Mouse (Mus musculus) ovary, postnatal 14 days (tissue): ENCODE results near the gene Mmrn2.
"Not testable (repeated sequence)": the region's sequence is repeated elsewhere in the genome, so short reads cannot be mapped to it uniquely, and the experiment has no call there.

ENCODE experiments used
- DNase-seq: peaks from one replicate; pipeline ENCODE4 v3.0.0; 2022; ENCODE audit warnings: low spot score

Mmrn2 gene

DNA sequence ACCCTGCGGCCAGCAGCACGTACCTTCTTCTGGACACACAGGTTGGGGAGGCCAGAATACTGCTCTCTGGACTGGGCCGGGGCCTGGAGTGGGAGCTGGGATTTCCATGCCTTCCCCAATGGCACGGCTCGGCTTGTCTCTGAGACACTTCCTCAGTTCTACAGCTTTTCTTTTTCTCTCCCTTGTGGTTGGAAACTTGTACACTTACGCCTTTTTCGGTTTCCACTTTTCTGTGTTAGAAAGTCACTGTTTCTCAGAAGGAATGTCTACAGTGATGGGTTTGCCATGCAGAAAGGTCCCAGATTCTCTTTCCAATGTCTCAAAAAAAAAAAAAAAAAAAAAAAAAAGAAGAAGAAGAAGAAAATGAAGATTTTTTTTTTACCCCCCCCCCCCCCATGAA is 28.2 kb downstream of the Mmrn2 start:
- no peak for DNase-seq

DNA sequence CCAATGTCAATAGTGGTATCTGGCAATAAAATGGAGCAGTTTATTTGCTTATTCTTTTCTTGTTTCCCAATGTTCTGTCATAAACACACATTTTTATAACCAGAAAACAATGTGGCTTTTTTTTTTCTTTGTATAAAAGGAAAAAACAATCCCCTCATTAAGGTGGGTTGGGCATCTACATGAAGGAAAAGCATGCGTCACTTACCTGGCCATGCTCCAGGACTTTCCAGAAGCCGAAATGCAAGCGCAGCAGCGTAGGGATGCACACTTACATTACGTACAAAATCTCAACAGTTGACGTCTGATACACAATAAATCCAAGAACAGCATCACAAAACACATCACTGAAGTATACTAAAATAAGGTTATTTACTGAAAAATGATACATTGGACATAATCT is 35.5 kb downstream of the Mmrn2 start:
- DNase-seq = no peak

DNA sequence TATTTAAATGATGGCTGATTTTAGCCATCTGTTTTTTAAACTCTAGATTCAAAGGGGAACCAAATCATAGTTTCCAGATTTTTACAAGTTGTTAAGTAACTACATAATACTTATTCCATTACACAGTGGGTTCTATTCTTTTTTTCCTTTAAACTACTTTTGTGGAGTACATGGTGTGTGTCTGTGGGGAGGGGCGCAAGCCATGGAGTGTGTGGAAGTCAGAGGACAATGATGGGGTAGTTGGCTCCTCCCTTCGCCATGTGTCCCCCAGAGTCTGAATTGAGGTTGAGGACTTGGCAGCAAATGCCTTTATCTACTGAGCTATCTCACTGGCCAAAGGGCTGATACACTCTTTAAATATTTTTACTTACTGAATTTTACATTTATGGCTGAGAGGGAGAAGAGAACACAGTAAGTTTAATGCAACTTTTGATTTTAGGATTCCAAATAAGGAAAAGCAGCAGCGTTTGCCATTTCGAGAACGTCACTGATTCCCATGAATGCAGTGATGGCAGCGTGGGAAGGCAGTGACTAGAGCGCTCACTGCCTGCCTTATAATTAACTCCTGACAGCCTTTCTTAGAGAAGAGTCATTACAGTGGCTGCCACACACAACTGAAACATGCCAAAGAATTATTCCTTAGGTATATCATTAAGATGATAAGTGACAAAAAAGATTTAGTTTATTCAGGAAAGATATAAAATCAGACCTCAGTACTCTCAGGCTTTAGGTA is 37.1 kb downstream of the Mmrn2 start:
- DNase-seq = no peak

DNA sequence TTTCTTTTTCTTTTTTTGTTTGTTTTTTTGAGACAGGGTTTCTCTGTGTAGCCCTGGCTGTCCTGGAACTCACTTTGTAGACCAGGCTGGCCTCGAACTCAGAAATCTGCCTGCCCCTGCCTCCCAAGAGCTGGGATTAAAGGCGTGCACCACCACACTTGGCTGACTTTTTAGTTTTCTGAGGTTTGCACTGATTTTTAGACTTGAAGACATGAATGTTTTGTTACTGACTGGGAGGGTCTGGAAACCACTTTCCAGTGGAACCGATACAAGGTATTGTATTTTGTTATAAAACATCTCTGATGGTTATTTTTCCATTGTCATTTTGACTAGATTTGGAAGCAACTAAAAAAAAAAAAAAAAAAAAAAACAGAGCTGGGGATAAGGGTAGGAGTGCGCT is 41.7 kb downstream of the Mmrn2 start:
- not testable (repeated sequence) for DNase-seq

DNA sequence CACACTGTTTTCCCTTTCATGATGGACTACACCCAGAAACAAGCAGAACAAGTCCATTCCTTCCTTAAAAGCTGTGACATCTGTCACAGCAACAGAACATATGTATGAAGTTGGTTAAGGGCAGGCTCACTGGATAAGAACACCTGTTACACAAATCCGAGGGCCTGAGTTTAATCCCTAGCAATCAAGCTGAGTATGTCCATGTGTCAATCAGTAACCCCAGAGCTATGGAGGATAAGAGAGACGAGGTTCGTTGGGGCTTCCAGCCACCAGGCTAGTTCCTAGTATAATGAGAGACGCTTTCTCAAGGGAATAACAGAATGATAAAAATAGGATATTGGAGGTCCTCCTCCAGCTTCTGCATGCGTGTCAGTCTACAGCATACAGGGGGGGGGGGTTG is 42.2 kb downstream of the Mmrn2 start:
- no peak for DNase-seq

DNA sequence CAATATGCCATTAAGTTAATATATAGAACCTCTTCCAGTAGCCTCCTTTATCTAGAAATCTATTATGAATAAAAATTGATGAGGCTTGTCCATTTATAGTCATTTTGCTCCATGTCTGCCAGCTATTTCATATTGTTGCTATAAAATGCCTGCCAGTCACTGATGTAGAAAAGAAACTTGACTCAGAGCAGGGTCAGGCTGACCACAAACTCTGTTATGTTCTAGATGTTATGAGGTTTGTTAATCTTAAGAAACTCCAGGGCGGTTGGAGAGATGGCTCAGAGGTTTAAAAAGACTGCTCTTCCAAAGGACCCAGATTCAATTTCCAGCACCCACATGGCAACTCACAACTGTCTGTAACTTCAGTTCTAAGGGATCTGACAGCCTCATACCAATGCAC is 45.8 kb downstream of the Mmrn2 start:
- no peak for DNase-seq

DNA sequence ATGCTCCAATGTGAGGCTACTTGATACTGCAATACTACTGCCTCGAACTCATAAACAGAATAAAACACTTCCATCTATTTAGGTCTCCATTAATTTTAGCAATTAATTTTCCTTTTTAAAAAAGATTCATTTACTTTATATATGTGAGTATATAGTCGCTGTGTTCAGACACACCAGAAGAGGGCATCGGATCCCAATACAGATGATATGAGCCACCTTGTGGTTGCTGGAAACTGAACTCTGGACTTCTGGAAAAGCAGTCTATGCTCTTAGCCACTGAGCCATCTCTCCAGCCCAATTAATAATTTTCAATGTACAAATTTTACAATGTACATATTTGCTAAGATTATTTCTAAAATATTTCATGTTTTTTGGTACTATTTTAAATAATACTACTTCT is 53.0 kb downstream of the Mmrn2 start:
- no peak for DNase-seq

DNA sequence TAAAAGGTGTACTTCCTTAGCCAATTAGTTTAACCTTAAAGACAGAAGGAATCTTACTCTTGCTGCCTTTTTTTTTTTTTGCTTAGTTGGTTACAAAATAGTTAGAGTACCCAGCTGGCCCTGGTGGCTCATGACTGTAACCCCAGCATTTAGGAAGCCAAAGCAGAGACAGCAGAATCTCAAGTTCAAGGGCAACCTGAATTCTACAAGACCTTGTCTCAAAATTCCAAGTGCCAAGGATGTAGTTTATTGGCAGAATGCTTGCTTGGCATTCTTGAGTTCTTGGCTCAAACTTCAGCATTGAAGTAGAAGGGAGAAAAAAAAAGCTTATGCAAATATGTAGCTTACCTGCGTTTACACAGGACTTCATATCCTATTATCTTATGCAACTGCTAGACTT is 53.8 kb downstream of the Mmrn2 start:
- DNase-seq = no peak

DNA sequence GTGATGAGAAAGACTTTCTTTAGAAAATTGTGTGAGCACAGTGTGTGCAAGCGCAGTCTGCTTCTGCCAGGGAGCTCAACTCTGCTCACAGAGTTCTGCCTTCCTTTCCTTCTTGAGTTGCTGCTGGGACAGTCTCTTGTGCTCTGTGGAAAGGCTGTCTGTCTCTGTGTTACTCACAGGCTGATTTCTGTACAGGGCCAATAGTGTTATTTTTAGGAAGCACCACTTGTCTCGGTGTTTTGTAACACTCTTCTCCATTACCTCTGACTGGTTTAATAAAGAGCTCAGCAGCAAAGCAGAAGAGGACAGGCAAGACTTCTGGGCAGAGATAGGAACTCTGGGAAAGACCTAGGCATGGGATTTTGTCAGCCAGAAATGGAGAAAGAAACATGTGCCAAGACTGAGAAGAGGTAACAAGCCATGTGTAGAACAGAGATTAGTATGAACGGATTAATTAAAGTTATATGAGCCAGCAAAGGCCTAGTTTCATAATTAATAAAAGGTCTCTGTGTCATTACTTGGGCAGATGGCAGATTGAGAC is 65.3 kb downstream of the Mmrn2 start:
- no peak for DNase-seq

DNA sequence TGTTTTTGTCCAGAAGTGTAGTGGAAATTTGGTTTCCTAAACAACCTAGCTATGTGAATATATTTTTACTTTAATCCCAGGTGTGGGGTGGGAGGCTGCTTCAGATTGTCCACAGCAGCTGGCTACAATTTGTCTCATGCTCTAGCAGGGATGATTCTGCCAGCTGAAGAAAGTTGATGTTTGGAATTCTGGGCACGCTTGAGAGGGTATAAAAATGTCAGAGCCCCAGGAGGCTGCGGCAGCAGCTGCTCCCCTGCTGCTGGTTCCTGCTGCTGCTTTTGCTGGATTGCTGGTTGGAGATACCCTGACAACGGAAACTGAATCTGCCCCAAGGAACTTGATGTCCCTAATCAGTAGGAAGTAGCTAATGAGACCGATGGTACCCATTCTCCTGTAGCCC is 67.3 kb downstream of the Mmrn2 start:
- no peak for DNase-seq

DNA sequence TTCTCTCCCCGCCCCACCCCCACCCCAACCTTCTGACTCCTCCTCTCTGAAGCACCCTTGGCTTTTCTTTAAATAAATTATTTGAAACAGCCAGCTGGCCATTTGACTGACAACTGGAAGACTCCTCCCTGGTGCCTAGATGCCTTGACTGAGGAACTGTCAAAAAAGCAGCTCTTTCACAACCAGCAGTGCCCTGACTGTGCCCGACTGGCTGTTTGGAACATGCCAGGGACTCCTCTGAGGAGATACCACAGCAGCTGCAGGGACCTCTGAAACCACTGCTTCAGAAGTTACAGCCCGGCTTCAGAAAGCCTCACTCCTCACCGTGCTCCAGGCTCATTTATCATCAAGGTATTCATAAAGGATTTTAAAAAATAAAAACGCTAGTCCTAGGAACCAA is 69.1 kb downstream of the Mmrn2 start:
- no peak for DNase-seq

DNA sequence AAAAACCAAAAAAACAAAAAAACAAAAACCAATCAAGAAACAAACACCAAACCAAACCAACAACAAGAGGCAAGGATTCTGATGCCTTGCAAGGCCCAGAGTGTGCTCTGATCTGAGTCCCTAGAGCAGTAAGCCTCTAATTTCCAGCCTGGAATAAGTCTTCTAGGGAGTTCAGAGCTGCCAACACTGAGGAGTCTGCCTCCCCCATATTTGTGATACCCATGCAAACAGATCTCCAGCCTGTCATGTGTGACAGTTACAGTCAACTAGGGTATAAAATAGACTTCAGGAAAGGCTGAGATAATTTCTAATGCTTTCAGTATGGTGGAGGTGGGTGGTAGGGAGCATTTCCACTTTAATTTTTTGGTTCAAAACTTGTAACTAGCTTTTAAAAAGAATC is 69.7 kb downstream of the Mmrn2 start:
- no peak for DNase-seq

DNA sequence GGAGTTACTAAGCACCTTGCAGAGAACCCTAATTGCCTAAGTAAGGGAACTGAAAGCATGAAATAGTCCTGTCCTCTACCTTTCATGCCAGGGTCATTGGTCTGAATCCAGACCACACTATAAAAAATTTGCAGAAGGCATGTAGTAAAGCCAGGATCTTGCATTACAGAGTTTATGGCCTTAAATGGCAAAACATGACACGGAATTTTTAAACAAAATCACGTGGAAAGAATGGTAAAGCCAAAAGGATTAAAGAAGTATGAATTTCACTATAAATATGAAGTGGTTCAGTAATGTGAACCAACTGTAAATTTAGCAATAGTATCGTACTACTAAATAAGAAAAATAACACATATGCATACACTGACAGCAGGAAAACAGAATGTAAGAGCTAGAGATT is 70.1 kb downstream of the Mmrn2 start:
- DNase-seq = no peak

DNA sequence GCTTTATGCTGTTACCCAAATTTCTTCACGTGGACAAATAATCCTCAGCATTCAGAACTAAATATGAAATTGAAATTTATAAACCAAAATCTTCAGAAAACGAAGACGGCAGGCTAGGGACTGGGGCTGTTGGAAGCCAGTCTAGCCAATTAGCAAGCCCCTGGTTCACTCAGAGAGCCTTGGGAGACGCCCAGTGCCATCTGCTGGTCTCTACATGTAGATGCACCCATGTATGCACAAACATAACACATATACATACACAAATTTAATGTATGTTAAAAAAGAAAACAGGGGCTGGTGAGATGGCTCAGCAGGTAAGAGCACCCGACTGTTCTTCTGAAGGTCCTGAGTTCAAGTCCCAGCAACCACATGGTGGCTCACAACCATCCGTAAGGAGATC is 71.4 kb downstream of the Mmrn2 start:
- DNase-seq = no peak

DNA sequence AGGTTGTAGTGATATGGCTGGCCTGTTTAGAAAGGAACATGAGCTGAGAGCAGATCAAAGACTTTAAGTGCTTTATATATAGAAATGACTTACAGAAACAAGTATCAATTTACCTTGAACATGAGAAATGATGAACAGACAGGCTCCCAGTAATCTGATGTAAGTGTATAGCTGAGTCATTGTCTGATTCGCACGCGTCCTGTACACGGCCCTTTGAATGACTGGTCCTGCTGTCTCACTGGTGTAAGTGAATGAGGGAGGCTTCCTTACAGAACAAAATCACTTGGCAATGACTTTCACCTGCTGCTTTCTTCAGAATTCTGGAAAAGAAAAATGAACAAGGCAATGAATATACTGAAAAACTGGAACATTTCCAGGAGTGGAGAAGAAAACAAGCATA is 72.4 kb downstream of the Mmrn2 start:
- no peak for DNase-seq

DNA sequence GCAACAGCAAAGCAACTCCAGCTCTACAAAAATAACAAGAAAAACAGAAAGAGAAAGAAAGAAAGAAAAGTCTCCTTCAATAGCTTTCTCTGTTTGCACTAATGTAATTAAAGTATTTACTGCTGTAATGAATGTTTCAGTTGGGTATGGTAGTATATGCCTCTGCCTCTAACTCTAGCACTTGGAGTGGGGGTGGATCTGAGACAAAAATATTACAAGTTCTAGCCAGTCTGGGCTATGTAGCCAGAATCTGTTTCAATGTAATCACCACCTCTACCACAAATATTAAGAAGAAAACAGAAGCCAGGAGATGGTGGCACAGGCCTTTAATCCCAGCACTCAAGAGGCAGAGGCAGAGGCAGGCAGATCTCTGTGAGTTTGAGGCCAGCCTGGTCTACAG is 73.1 kb downstream of the Mmrn2 start:
- no peak for DNase-seq

DNA sequence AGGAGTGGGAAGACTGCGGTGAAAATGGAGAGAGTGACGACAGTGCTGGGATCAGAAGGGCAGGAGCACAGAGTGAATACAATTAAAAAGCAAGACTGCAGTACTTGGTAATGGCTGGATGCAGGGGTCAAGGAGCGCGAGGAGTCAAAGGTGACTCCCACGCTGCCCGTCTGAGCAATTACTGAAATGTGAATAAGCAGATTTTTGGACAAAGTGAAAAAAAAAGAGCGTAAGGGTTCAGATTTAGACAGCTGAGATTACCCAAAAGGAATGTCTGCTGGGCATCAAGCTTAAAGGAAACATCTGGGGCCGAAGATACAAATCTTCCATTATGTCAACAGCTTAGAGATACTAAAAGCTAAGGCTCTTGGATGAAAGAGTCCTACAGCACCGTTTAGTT is 74.5 kb downstream of the Mmrn2 start:
- DNase-seq = no peak

DNA sequence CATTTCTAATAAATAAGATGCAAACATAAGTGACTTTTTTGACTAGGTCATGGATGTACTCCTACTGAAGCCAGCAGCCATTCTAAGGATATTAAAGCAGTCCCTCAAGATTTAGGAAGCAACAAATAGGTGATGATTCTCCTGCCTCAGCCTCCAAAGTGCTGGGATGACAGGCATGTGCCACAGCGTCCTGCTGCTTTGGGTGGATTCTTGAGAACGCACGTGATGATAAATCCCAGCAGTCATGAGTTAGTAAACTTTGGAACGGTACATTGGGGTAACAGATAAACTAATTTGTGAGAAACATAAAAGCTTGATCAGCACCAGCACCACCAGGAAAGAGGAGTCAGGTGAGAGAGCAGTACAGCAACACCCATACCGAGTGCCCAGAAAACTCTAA is 75.2 kb downstream of the Mmrn2 start:
- no peak for DNase-seq

DNA sequence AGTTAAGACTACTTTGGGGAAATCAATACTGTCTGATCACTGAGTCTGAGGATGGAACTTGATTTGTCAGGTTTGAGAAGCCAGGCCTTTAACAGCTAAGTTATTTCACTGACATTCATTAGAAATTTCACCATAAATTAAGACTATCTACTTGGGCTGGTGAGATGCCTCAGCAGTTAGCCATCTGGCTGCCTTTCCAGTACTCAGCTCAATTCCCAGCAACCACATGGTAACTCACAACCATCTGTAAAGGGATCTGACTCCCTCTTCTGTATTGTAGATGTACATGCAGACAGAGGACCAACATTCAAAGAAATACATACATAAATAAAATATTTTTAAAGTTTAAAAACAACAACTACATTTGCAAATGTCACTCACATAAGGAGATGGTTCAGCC is 76.6 kb downstream of the Mmrn2 start:
- no peak for DNase-seq

DNA sequence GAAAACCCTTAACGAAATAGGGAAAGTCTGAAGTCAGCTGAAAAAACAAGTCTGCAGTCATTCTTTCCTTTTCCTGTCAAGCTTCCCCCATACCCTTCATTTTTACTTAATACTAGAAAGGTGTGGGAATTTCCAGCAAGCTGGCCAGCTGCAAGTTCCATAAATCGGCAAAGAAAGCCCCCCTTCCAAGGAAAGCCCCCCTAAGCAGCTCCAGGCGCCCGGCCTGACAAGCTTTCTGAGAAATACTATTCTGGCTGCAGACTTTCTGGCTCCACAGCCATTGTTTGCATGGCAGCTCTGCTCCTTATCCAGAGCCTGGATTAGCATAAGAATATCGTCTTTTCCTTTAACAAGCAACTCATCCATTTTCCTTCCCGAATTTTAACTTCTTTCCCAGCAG is 78.4 kb downstream of the Mmrn2 start:
- DNase-seq = no peak
